Mouse (Mus musculus) telencephalon, adult 2 months (tissue): ENCODE measurements around the gene Lipc.

ENCODE experiments used
- DNase-seq: peaks from one replicate; pipeline ENCODE4 v3.0.0-alpha.2; 2011; ENCODE audit warnings: low read depth, low spot score

Gene Lipc

DNA sequence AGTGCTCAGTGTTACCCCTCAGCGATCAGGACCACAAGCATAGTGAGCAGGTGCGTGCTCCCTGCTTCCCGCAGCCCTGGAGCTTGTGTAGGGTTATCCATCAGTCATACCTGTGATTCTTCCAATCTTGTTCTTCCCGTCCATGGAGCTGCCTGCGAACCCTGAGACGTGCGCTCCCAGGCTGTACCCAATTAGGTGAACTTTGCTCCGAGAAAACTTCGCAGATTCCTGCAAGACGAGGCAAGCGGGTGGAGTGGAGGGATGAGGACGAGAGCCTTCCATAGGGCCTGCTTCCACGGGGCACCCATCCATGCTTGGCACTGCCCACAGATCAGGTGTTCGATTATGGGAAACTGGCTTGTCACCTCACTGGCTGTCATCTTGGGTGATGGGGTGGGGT is 133.3 kb downstream of the Lipc start:
- no peak for DNase-seq

DNA sequence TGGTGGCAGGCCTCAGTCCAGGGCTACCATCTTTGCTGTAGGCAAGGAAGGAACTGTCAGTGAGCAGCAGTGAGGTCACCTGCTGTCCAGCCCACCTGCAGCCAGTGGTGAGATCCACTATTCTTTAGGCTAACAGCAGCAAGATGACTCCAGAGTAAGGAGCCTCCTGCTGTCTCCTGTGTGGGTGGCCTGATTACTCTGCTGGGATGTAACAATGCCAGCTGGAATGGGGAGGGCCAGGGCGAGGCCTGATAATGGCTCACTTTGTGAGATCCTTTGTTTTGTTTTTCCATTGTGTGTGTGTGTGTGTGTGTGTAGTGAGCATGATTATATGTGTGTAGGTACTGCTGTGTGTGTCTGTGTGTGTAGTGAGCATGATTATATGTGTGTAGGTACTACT is 134.6 kb downstream of the Lipc start:
- DNase-seq, result no peak

DNA sequence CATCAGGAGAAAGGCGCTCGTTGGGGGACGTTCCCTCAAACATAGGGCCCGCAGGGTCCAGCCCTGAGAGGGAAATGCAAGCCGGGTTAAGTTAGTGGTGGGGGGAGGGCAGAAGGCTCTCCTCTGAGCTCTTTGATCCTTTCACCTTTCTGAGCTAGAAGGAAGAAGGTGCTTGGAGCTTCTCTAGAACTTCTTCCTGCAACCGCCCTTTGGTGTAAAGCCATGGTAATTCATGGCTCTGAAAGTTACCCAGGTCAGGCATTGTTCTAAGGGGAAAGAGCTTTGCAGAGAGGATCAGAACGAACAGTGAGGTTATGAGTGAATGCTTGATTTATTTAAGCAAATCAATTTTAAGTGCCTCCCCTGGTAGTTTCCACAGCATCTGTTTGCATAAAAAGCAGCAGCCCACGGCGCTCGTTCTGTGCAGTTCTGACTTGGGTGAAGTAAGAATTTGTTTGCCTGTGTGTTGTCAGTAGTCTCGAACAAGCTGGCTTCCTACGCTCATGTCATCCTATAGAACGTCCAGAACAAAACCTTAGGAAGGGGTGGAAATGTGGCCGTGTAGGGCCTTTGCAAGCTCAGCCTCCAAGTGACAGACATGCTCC is 135.2 kb downstream of the Lipc start:
- DNase-seq, result peak; percentile 78

DNA sequence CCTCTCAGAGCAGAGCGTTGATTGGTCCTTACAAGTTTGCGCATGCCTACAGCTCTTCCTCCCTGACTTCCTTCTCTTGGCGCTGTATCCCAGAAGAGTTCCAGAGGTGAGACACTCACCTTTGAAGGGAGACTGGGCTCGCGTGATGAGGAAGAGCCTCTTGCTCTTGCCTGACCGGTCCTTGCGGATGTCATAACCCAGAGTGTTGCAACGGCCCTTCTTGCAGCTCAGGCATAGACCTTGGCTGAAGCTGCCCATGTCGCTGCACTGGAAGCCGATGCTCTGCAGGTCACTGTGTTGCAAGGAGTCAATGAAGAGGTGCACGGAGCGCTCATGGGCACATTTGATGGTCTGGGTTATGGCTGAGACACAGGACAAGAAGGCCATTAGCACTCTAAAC is 139.5 kb downstream of the Lipc start:
- no peak for DNase-seq

DNA sequence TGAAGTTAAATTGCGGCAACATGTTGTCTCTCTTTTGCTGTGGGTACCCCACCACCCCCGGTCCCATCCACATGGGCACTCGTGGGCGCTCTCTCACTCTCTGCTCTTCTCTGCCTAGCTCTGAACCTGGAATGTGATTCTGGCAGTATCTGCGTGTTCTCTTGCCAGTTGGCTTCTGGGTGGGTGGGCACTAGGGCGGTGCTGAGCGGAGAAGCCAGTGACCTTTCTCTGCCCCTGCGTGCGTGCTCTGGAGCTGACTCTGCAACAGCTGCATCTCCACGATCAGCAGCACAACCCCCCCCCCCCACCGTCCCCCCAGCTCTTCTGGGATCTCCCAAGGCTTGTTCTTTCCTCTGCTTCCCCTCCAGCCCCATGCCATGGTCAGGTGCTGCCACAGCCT is 144.3 kb downstream of the Lipc start:
- DNase-seq, result no peak

DNA sequence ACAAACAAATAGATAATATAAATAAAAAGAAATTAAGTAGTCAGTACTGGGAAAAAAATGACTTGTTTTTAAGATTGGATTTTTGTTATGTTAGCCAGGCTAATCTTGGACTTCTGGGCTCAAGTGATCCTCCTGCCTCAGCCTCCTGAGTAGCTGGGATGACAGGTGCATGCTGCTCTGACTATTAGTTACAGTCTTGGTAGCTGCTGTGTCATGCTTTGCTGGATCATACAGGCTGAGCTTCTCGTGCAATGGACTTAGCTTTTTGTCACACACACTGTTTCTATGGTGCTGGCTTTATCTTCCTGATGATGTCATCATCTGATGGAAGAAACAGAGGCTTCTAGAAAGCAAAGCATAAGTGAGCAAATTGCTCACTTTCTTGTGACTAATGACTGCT is 146.0 kb downstream of the Lipc start:
- no peak for DNase-seq

DNA sequence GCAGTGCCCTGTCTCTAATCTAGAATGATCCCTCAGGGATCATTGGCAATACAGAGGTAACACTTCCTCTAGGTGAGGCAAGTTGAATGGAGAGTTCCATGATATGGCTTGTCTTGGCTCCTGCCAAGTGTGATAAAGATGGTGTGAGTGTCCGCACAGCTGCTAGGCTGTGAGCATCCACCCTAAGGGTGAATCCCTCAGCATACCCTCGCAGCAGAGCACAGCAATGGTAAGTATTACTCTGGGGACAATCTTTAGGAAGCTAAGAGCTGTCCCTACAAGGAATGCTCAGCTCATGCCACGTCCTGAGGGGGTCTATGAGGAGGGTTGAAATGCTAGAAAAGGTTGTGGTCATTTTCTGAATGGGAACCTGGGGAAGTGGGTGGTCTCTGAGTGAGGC is 149.2 kb downstream of the Lipc start:
- DNase-seq, result no peak

DNA sequence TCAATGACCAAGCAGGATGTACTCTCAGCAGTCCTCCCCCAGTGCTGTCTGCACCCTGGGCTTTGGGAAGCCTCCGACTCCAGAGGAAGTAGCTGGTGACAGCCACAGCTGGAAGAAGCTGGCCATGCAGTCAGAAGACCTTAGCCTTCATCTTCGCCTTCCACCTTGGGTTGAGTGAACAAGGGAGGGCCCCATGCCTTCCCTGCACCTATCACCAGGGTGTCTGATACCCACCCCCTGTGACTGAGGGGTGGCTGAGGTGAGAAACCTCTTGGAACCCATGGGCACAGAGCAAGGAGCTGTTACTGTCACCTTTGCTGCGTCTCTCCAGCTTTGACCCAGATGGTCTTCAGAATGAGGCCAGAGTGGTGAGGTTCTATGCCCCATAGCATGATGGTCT is 150.3 kb downstream of the Lipc start:
- no peak for DNase-seq

DNA sequence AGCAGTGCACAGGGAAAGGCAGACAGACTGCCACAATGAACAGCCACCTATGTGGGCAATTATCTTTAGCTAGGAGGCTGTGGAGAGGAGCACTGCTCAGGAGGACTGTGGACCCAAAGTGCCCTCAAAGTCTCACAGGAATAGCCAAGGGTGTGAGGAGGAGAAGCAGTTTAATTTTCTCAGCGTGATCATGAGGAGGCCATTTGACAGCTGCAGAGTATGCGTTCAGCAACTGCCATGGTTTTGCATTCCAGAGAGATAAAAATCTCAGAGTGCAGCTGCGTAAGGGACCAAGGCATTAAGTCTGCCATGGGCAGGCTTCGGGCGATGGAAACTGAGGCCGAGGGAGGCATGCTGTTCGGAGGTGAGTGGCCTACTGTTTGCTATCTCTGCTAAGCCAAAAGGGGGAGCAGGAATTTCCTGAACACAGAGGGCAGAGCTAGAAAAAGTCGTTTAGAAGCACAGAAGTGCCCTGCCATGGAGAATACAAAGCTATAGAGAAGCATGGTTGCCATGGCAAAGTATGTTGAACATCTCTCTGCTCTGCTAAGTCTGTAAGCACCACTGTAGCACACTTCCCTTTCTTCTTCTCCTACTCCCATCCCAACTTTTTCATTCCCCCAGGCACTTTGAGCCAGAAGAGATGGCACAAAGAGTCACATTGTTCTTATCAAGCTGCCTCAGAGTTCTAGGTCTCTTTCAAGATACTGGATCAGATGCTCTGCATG is 151.3 kb downstream of the Lipc start:
- no peak for DNase-seq

DNA sequence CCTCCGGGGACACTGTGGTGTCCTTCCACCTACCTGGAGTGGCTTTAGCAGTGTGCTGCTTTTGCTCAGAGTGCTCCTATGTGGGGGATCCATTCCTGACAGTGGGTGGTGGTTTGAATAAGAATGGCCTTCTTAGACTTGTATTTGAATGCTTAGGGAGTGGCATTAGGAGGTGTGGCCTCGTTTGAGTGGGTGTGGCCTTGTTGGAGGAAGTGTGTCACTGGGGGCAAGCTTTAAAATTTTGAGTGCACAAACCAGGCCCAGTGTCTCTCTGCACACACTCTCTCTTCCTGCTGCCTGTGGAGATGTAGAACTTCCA is 156.6 kb downstream of the Lipc start:
- DNase-seq, result no peak

DNA sequence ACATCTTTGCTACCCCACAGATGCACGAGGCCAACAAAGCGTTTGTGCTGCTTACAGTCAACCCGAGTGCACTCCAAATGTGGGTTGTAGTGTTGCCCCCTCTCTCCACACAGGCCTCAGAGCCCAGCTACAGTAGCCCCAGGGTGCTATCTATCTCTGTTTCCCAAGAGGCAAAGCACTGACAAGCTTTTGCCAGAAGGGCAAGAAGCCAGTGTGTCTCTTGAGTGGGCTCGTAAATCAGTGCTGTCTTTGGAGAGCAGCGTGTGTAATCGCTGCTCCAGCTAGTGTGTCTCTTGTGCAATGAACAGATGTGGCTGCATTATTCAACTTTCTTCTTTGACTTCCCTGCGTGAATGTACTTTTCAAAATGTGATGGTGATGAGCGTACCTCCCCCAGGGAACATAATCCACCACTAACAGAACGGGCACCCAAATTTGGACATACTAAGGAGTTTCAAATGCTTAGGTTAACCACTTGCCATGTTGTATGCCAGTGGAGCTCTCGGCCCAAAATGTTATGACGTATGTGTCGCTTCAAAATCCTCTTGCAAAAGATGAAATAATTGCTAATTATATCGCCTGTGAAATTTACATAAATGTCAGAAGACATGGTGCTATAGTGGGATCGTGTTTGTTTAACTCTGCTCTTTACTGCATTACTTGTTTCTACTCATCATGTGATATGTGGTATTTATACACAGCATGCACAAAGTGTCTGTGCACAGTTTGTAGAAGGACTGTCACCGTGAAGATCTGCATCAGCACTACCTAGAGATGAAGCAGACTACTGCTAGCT is 157.2 kb downstream of the Lipc start:
- no peak for DNase-seq

DNA sequence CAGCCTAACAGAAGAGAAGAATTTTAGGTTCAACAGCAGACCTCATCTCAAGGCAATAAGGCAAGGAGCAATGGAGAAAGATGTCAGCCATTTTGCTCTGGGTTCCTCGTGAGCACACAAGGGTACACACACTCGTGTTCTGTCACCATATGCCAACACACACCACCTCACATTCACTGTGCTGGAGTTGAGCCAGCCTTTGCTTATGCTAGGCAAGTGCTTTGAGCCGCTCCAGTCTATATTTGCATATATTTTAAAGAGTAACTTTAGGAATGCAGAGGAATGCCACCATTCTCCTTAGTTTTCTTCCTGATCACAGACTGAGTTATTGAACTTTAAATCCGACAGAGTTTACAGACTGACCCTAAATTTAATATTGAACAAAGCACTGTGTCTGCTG is 161.4 kb downstream of the Lipc start:
- DNase-seq, result no peak

DNA sequence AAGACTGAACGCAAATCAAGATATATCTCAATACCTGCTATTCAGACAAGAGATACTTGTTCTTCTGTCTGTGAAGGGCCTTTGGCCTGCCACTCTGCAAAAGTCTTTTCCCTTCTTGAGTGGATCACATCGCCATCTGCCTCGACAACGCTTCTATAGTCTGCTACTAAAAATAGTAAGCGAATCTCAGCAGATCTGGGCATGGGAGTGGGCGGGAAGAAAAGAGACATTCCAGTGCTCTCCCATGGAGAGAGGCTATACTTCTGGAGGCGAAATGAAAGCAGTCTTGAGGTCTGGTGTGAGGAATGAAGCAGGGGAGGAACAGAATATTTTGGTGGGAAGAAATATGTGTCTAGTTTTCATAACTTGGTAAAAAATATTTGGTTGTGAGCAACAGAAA is 163.3 kb downstream of the Lipc start:
- DNase-seq, result peak; percentile 79

DNA sequence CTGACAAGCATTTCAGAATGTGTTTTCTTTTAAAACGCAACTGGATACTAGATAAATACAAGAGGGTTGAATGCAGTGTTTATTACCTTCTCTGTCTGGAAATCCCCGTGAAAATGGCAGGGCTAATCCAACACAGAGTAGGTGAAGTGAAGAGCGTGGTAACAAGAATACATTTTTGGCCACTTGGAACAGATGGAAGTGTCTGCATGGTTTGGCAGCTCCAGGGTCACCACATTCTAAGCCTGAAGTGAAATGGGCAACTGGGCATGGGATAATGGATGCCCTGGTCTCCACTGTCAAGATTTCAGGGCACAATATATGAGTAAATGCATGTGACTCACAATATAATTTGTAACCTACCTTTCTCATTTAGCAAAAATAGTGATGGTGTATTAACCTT is 169.8 kb downstream of the Lipc start:
- no peak for DNase-seq

DNA sequence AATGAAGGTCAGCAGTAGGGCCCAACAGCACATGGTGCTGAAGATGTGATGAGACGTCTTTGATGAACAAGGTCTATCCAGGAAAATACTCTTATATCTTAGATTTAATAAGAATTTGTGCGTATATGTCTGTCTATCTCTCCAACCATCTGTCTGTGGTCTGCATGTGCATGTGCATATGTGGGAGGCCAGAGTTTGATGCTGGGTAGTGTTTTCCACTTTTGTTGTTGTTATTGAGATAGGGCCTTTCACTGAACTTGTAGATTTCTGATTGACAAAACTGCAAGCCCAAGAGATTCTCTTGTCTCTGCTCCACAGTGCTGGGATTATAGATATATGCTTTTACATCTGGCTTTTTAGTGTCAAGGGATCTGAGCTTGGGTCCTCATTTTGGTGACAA is 176.5 kb downstream of the Lipc start:
- no peak for DNase-seq

DNA sequence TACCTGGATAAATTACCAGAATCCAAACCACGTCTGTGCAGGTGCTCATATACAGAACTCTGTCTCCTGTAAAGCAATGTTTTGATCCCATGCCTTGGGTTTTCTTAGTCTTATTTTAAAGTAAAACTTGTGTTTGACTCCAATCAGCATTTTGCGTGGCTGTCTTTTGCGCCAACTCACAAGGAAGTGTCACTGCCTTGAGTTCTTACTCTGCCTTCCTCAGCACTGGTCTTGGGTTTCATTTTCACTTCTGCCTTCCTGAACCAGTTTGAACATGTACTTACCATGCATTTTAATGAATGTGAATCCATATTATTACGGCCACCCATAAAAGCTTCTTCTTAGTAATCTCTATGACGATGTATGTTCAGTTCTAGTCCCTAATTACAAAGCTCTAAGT is 191.1 kb downstream of the Lipc start:
- DNase-seq, result no peak

DNA sequence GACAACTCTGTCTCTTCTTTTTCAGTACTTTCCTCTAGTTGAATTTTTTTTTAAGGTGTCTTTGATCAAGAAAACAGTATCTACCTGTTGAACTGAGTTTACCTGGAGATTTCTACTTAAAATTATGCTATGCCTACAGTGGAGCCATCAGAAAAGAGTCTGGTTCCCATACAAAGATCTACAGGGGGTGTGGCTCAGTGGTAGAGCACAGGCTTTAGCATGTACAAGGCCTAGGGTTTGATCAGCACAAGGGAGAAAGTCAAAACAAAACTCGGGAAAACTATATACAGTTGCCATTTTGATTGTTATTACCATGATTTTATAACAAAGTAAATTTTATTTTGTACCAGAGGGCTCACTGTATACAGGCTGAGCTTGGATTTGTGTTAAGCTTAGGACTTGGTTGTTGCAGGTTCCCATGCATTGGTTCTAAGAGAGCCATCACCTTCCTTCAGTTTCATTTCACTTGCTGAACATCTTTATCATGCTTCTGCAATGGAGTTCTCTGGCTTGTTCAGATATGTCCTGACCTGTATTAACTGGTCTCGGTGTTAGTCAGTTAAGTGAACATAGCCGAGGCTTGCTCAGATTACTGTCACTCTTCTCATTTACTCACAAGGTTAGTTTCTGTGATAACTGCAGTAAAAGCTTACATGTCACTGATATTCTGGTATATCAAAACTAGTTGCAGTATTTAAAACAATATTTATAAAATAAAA is 200.4 kb downstream of the Lipc start:
- no peak for DNase-seq
